Mouse (Mus musculus) neural tube, embryonic 10.5 days (tissue): ENCODE results near the gene Sec24a.

Experiments used
- DNase-seq: peaks from one replicate; pipeline ENCODE4 v3.0.0-alpha.2; 2017; ENCODE audit warnings: low spot score; ENCODE audit errors: extremely low spot score

The Sec24a gene

DNA sequence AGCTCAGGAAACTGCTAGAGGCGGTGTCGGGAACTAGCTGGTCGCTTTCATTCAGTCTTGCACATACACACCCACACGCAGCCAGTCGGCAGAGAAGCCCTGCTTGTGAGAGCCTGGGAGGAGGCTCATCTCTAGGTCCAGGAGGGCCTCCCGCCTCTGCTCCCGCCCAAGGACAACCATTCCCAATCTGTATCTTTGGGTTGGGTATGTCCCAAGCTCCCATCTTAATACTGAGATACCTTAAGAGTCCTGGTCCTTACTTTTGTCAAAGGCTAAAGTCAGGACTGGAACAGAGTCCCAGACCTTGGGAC lies 113.6 kb downstream of the Sec24a start:
- DNase-seq: peak; percentile 37

DNA sequence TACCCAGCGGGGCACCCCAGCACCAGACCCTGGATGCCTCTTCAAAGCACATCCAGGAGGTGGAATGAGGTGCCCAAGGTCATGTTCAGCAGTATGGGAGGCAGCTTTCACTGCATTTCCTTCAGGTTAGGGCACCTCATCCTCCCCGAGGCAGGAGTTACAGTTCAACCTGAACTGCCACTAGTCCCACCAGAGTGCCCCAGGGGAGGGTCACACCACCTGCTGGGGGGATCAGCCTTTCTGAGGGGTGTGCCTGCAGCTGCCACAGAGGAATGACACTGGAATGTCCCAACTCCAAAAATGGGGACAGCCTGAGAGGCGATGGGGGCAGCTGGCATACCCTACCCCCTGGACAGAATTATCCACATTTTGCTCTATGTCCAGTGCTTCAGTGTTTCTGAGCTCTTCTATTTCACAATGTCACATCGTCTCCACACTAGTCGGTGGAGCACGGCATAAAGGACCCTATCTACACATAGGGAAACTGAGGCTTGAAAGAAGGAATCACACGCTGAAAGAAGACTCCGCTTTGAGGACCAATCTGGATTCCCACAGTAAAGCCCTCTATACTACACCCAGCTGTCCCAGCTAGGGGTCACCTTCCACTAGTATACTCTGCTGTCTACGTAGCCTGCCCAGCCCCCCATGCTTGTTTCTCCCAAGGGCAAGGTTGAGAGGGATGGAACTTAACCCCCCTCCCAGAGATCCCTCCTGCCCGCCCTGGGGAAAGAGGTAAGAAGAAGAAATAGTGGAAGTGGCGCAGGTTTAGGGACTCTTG lies 114.1 kb downstream of the Sec24a start:
- peak; percentile 44 for DNase-seq

DNA sequence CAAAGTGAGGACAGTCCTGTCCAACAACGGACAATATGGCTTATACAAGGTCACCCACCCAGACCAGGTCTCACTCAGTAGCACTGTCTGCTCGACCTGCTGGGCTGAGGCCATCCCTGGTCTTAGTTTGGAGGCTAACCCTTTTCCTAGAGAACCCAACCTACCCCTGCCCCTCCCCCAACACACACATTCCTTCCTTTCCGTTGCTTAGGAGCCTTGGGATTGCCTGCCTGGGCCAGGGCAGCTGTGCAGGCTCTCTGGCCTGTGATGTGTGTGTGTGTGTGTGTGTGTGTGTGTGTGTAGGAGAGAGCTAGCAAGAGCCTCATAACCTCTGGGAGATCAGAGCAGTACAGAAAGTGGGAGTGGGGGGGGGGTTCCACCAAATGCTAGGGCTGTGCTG lies 114.9 kb downstream of the Sec24a start:
- DNase-seq: peak; percentile 72

DNA sequence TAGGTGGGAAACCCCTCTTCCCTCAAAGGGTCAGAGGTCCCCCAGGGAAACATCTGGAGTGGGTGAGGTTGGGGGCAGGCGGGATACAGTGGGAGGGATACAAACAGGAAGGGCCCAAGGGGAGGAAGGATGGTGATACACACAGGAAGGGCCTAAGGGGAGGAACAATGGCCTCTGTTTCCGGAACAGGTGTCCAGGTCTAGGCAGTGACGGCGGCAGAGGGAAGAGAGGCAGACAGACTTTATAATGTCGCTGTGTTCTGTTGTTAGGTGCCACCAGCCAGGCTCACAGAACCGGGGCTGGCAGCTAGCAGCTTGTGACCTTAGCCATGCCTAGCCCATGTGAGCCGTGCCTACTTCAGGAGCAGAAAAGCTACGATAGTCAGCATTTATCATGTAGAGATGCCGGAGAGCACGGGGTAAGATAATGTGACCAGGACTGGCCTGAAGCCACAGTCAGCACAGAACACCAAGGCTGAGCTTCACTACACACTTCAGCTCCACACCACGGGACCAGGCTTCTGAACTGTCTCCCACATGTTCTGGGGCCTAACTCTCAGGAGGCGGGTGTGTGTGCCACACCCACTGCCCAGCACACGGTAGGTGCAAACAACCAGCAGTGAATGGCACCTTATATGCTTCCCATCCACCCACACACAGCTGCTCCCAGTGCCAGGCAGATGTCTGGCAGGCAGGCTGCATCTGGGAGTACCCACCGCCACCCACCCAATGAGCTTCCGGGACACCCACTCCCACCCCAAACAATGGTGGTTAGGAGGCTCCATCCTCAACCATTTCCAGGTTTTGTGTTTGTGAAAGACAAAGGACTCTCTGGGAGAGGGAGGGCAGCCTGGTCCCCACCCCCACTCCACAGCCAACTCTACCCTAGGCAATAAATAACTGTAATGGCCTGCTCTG lies 116.4 kb downstream of the Sec24a start:
- DNase-seq: peak; percentile 19

DNA sequence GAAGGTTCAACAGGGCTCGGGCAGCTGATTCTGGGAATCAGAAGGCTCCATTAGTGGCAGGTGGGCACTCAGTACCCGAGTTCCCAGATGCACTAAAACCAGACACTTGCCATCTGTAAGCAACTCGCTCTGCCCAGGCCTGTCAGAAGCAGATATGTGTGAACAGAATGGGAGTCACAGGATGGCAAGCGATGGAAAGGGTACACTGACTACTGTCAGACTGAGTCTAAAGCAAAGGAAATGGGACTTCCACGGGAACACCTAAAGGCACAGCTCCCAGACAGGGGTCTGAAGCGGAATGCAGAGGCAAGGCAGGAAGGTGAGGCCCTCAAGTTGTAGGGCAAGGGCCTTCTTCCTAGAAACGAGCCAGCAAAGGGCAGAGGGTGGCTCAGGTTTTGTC lies 117.2 kb downstream of the Sec24a start:
- no peak for DNase-seq

DNA sequence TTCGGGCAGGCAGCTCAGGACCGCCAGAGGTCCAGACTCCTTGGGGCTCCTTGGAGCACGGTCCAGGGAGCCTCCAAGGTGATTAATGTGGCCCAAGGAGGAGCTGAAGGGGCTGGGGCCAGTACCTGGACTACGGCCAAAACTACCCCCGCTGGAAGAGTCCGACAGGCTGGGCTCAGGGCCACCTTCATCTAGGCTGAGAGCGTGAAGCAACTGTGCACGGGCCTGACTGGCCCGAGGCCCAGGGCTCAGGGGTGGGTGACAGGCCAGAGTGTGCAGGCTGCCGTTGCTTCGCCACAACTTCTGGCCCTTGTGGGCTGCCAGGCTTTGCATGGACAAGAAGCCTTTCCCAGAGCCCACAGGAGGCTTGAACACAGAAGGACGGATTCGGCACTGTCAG lies 118.1 kb downstream of the Sec24a start:
- no peak for DNase-seq

DNA sequence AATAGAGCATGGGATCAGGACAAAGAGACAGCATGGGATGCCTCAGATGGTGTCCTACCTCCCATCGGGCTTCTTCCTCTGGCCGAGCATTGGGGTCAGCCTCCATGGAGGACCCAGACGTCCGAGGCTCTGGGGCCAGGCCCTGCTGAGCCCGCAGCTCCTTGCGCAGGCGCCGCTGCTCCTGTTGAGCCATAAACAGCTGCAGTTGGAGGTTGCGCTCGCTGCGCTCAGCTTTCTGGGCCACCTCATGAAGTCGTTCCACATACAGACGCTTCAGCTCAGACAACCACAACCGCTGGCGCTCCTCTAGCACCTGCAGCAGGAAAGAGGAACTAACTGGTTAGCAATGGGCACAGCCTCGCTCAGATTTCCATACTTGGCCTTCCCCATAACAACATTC lies 119.2 kb downstream of the Sec24a start:
- no peak for DNase-seq

DNA sequence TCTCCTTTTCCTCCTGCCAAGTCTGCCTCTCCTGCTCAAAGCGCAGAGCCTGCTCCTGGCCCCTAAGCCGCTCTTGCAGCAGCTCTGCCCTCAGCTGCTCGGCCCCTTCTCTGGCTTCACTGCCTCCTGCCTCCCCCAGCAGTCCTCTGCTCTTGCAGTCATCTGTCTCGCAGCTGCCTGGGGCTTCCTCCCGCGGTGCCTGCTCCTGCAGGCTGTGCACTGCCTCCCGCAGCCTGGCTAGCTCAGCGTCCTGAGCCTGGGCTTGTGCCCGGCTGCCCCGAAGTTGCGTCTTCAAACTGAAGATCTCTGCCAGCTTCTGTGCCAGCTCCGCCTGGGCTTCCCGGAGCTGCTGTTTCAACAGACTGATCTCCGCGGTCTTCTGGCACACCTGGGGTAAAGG lies 119.7 kb downstream of the Sec24a start:
- no peak for DNase-seq

DNA sequence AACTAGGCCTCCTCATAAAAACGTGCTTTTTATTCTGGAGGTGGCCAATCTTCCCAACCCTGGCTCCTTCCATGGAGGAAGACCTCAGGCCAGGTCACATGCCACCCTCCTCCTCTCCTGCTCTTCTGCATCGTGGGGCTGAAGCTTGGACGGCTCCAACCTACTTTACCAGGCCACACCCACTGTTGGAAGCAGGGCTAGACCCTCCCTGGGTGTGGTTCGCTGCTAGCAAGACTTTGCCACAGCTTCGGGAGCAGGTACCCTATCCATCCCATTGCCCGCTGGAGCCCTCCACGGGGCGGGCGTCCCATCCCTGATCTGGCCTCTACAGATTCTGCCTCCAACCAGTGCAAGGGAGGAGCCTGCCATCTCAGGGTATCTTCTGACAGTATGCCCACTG lies 120.2 kb downstream of the Sec24a start:
- DNase-seq: no peak
